Mouse (Mus musculus) liver, embryonic 14.5 days (tissue): ENCODE measurements around the gene Pacsin2.

Experiments
- CTCF ChIP-seq: IDR thresholded peaks from 2 replicates; pipeline ENCODE4 v1.5.1; 2016; ENCODE audit warnings: antibody characterized with exemption, low read depth, control low read depth
- EP300 ChIP-seq: IDR thresholded peaks from 2 replicates; pipeline ENCODE4 v1.6.1; 2016; ENCODE audit warnings: antibody characterized with exemption, low read depth

DNA sequence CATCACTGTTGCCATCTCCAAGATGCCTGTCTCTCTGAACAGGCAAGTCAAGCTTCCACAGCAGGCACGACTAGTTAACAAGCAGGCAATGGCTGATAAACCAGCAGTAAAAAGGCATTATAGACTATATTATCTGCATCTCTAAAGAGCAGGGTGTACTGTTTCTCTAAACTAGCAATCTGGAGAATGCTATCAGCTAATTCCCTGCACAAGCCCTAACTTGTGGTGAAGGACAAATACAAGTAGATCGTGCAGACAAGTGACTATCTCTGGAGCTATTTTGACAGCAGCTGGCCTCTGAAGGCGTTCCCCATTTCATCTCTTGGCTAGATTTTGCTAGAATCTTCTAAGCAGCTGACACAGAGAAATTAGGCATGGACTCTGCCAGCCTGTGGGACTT lies 100.2 kb downstream of the Pacsin2 start:
- TF ChIP-seq CTCF (no peak), EP300 (peak; percentile 67)
